Mouse (Mus musculus): ENCODE measurements around the gene Mmp17. TPM values are rescaled to one million over a fixed set of nuclear protein-coding genes. Genes with fewer than 3 reads are reported as not detected.
"Not testable (repeated sequence)": the region's sequence is repeated elsewhere in the genome, so short reads cannot be mapped to it uniquely, and the experiment has no call there.

Gene Mmp17
- total RNA-seq, 2 experiments from 2014 or later: 39.5 to 47.2 TPM

DNA sequence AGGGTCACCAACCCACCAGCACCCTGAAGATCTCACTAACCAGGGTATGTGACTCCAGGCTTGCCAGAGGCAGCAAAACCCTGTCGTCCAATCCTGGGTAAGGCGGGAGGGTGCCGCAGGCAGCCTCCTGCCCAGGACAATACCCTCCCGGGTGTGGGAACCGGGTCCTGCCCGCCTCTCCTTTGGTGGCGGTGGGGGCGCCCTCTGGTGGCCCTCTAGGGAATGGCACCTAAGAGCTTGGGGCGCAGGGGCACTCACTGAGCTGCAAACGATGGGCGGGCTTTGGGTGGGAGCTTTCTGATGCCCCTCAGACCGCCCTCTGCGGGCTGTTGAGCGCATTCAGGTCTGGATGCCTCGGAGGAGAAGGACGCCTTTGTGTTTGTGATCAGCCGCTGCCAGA lies 2.0 kb downstream of the Mmp17 start:
- DNase-seq: peak; percentile 91
- intact Hi-C loops (cut with DNase I): loop anchor here (5.0 kb wide), 1 partner anchor 194 kb away; no protein-coding TSS in a partner anchor

DNA sequence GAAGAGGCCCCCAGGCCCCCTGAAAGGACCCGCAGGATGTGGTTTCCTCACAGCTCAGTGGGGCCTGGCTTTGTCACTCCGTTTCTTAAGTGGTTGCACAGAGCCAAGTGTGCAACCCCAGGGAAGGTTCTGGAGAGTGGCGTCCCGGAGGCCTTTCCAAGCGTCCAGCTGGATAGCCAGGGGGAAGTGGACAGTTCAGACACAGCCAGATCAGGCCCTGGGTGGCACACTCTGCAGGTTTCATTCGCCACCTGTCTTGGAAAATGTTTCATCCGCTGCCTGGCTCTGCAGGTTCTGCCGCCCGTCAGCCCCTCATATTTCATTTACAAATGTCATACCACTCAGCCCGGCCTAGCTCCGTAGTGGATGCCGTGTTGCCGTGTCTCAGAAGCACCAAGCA lies 2.5 kb downstream of the Mmp17 start:
- no peak for DNase-seq
- intact Hi-C loops (cut with DNase I): loop anchor here (5.0 kb wide), 1 partner anchor 194 kb away; no protein-coding TSS in a partner anchor

DNA sequence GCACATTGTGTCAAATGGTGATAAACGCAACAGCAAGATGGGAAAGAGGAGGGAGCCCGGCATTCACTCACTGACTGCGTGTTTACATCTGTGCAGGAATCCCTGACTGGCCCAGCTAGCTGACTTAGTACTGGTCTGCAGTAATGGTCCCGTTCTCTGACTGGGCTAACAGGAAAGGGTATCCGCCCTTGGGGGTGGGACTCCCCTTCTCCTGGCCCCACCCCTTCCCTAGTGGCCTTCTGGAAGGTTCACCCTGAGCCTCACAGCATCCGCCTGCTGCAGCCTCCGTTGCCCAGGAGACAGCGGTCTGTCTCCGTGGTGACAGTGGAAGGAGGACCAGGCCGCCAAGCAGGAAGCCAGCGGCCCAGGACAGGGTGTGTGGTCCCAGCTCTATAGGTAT lies 6.9 kb downstream of the Mmp17 start:
- intact Hi-C loops (cut with DNase I): no loop called here
- DNase-seq: no peak

DNA sequence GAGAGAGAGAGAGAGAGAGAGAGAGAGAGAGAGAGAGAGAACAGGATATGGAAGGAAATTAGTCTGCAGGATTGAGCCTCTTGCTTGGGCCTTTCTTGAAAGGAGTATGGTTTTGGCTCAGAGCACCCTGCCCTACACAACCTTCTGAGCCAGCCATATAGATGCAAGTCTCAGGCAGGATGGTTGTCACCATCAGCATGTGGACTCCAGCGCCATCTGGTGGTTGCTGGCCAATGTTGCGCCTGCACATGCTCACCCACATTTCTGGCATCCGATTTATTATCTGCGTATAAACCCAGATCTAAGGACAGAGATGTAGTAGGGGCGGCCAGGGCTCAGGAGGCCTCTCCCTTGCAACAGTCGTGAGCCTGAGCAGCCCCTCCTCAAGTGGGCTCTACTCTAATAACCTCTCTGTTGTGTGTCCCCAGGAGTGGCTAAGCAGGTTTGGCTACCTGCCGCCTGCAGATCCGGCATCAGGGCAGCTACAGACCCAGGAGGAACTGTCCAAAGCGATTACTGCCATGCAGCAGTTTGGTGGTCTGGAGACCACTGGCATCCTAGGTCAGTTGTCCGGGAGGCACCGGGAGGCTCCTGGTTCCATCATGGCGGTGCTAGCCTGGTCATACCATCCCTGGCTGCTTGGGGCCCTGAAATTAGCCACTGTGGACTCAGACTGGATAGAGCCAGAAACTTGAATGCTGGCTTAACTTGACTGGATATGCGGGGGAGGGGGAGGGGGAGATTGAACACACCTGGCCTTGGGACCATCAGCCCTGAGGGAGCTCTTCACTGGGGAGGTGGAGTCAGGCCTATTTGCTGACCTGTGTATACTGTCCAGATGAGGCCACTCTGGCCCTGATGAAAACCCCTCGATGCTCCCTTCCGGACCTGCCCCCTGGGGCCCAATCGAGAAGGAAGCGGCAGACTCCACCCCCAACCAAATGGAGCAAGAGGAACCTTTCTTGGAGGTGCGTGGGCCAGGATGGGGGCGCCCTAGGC lies 10.4 kb downstream of the Mmp17 start:
- DNase-seq: peak; percentile 91
- intact Hi-C loops (cut with DNase I): no loop called here

DNA sequence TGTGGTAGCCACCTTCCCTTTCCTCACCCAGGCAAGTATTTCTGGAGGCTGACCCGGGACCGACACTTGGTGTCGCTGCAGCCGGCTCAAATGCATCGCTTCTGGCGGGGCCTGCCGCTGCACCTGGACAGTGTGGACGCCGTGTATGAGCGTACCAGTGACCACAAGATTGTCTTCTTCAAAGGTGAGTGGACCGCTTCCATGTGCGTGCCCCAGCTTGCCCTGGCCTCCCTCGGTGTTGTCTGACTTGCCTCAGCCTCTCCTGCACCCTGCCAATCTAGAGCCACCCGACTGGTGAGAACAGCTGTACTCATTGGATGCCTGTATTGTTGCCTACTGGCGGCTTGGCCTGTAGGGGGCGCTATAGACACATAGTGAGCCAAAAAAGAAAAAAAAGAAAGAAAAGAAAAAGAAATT lies 18.1 kb downstream of the Mmp17 start:
- no peak for DNase-seq
- intact Hi-C loops (cut with DNase I): no loop called here

DNA sequence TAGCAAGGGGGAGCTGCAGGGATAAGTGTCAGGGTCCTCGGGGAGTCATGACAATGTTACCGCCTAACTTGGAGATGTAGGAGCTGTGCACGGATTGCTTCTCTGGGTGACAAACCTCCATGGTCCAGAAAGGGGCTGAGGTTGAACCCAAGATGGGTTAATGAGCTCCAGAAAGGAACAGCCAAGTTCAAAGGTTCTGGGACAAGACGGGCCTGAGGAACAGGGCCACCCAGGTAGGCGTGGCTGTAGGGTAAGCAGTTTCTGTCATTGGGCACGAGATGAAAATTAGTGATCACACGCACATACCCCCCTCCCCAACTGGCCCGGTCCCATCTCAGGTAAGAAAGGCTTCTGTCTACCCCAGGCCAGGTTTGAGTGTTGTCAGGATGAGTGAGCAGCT lies 23.5 kb downstream of the Mmp17 start:
- DNase-seq: no peak
- intact Hi-C loops (cut with DNase I): no loop called here

DNA sequence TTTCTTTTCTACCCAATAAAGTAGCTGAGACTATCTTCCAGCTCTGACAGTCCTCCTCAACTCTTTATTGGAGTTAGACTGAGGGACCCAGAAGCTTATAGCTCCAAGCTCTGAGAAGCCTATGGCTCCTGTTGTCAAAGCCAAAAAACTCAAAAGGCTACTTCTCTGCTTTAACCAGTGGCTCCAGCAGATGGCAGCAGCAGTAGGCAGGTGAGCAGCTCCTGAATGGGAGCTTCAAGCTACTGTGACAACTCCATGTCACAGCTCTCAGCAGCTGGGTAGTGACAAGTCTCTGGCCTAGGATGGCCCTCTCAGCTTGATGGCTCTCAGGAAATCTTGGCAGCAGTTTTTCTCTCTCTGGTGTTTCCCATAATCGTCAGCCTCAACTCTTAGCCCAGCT lies 27.1 kb downstream of the Mmp17 start:
- DNase-seq: peak; percentile 76
- intact Hi-C loops (cut with DNase I): loop anchor here (5.0 kb wide), 1 partner anchor 111 kb away; no protein-coding TSS in a partner anchor

DNA sequence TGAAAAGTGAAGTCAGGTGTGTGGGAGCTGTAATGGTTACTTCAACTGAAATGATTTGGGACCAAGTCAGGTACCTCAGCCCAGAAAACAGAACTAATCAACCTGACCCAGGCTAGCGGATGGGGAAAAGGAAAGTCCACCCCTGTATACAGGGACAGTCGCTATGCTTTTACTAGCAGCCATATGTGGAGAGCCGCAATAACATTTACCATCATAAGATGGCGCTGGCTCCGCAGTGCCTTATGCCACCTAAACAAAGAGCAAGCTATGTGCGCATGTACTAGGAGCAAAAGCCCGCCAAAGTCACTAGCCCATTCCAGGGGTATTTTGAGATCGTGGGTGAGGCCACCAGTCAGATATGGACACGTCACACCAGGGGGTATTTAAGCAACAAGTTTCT lies 36.6 kb downstream of the Mmp17 start:
- intact Hi-C loops (cut with DNase I): not testable (repeated sequence)

DNA sequence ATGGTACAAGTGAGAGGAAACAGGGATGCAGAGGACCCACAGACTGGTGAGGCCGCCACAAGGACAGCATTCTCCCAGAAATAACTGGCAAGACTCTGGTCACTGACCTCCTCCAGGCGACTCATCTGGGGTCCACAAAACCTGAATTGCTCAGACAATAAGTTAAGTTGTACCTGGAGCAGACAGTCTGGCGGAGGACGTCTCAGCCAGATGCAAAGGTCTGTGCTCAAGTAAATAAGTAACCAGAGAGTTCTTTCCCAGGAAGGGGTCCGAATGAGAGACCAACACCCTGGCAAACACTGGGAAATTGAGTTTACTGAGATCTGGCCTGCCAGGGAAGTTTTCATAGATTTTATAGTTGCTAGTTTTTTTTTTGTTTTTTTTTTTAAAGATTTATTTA lies 37.4 kb downstream of the Mmp17 start:
- DNase-seq: no peak
- intact Hi-C loops (cut with DNase I): no loop called here

More for the DNA sequence above, 36.6 kb downstream of the Mmp17 start:
- DNase-seq: not testable (repeated sequence)

DNA sequence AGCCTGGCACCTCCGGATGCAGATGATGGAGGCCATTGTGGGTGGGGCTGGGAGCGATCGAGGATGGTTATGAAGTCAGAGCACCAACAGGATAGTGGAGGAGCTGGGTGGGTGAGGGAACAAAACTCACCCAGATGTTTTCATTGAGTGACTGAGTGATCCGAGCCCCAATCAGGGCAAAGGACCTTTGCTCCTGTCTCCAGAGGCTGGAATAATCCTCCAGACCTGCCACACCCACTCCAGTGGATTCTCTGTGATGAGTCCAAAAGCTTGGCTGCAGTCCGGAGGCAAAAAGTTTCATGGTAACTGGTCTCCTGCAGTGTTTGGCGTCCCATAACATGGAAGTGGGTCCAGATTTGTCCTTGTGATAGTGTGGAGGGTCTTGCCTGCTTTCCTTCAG lies 42.1 kb downstream of the Mmp17 start:
- intact Hi-C loops (cut with DNase I): no loop called here
- DNase-seq: no peak

DNA sequence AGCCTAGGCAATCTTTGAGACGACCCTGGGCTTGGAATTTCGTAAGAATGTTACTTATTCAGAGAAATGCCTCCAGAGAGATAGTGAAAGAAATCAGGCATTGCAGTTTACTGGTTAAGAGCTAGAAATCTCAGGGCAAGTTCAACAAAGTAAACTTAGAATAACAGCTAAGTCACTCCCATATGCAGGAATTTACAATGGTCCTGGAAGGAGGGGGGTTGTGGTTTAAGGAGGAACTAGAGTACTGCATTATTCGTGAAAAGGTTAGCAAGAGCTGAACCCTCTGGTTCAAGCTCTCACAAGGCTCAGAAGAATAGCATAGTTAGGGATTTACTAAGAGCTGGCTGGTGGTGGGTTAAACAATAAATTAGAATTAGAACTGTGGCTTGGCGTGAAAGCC lies 42.6 kb downstream of the Mmp17 start:
- intact Hi-C loops (cut with DNase I); DNase-seq: not testable (repeated sequence)

DNA sequence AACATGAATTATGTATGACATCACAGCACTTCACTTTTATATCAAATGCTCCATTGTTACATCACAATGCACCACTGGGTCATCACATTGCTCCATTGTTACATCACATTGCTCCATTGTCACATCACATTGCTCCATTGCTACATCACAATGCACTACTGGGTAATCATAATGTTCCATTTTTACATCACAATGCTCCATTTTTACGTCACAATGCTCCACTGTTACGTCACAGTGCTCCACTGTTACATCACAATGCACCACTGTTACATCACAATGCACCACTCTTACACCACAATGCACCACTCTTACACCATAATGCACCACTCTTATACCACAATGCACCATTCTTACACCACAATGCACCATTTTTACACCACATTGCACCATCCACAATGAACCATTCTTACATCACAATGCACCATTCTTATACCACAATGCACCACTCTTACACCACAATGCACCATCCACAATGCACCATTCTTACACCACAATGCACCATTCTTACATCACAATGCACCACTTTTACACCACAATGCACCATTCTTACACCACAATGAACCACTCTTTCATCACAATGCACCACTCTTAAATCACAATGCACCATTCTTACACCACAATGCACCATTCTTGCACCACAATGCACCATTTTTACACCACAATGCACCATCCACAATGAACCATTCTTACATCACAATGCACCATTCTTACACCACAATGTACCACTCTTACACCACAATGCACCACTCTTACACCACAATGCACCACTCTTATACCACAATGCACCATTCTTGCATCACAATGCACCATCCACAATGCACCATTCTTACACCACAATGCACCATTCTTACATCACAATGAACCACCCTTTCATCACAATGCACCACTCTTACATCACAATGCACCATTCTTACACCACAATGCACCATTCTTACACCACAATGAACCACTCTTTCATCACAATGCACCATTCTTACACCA lies 48.6 kb downstream of the Mmp17 start:
- intact Hi-C loops (cut with DNase I); DNase-seq: not testable (repeated sequence)

DNA sequence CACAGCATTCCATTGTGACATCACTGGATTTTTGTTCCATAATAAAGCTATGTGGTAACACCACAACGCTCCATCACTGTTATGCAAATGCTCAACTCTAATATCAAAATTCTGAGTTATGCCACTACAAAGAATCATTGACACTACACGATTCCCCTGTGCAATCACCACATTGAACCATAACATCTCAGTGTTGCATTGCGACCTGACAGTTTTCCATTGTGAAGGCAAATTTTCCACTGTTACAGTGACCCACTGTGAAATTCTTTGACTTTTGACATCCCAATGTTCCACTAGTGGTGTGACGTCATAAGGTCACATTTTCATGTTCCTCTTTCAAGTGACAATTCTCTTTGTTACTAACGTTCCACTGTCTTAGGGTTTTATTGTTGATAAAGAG lies 66.9 kb downstream of the Mmp17 start:
- no peak for DNase-seq
- intact Hi-C loops (cut with DNase I): no loop called here

DNA sequence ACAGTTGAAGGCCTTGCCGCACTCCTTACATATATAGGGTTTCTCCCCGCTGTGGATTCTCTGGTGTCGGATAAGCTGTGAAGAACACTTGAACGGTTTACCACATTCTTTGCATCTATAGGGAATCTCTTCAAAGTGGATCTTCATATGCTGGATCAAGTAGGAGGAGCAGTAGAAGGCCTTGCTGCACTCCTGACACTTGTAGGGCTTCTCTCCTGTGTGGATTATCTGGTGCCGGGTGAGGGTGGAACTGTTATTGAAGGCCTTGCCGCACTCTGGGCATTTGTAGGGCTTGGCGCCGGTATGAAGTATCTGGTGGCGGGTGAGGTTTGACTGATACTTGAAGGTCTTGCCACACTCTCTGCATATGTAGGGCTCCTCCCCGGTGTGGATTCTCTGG lies 73.0 kb downstream of the Mmp17 start:
- intact Hi-C loops (cut with DNase I): no loop called here

DNA sequence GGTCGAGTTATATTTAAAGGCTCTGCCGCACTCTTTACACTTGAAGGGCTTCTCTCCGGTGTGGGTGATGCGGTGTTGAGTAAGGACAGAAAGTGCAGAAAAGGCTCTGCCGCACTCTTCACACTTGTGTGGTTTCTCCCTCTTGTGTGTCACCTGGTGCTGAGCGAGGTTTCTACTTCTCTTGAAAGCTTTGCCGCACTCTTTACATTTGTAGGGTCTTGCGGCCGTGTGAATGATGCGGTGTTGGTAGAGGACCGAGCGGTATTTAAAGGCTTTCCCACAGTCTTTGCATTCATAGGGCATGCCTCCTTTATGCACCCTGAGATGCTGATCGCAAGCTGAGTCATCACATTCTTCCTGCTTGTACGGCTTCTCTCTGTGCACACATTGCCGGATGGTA lies 74.0 kb downstream of the Mmp17 start:
- intact Hi-C loops (cut with DNase I): no loop called here
- DNase-seq: no peak

More for the DNA sequence above, 73.0 kb downstream of the Mmp17 start:
- DNase-seq: no peak

Other genes starting within 250 kb of the Mmp17 start
- 100 to 1,000 TPM; 196 to 209 TPM for gene Sfswap, start 82.9 kb upstream of the Mmp17 start, total RNA-seq (2021)
- 1 to 10 TPM; 8.2 to 8.6 TPM for gene Zfp11, start 85.9 kb downstream of the Mmp17 start, total RNA-seq (2021)
- not detected for gene Sept14, start 124.3 kb downstream of the Mmp17 start, total RNA-seq (2021)
- gene Mrps17, start 131.3 kb downstream of the Mmp17 start, total RNA-seq (2021): 10 to 100 TPM; 73.9 to 74.6 TPM
- gene Nipsnap2, start 140.9 kb downstream of the Mmp17 start, total RNA-seq (2021): 10 to 100 TPM; 55.2 to 59.7 TPM
- gene Psph, start 203.3 kb downstream of the Mmp17 start, total RNA-seq (2021): 10 to 100 TPM; 18.3 to 20.2 TPM

All from left cerebral cortex, postnatal 4 days (tissue).